Mouse (Mus musculus): Measurements from ENCODE around the gene Palm. TPM values are rescaled to one million over a fixed set of nuclear protein-coding genes. Genes with fewer than 3 reads are reported as not detected.

Palm gene
- total RNA-seq, 2 experiments from 2014 or later = 275 to 277 TPM

DNA sequence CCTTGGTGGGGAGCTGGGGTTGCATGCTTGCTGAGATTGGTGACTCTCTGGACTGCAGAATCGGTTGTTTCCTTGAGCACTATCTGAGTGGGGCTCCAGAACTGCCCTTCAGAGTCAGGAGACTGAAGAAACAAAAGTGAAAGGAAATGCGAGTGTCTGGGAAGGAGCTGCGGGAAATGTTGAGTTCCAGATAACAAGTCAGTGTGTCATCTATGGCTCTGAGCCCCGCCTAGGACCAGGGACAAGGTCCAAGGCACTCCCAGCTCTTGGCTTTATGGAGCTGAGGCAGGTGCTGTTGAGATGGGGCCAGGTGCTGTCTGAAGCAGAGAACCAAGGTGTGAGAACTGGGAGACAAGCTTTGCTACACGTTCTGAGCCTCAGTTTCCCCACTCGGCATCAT is 31.0 kb downstream of the Palm start:
- no peak overlapping the region for H3K27ac ChIP-seq
- DNase-seq (ENCODE audit: low spot score in 2 of 2) = no peak
- H3K4me3 ChIP-seq = no peak overlapping the region
- TF ChIP-seq CTCF (conservative IDR thresholded peaks at IDR 0.05) = no peak

- no peak overlapping the region for H3K27ac ChIP-seq
- no peak for DNase-seq (ENCODE audit: low spot score in 2 of 2)
- H3K4me3 ChIP-seq = no peak overlapping the region
- TF ChIP-seq CTCF (conservative IDR thresholded peaks at IDR 0.05) = no peak
These were observed 38.2 kb downstream of the Palm start for GRCm38 (mm10) chr10:79831583-79831982.

- no peak for DNase-seq (ENCODE audit: low spot score in 2 of 2)
- Histone ChIP-seq H3K27ac (no peak overlapping the region), H3K4me3 (no peak overlapping the region)
- TF ChIP-seq CTCF (conservative IDR thresholded peaks at IDR 0.05) = no peak
These were observed 38.8 kb downstream of the Palm start for GRCm38 (mm10) chr10:79832026-79832785.

DNA sequence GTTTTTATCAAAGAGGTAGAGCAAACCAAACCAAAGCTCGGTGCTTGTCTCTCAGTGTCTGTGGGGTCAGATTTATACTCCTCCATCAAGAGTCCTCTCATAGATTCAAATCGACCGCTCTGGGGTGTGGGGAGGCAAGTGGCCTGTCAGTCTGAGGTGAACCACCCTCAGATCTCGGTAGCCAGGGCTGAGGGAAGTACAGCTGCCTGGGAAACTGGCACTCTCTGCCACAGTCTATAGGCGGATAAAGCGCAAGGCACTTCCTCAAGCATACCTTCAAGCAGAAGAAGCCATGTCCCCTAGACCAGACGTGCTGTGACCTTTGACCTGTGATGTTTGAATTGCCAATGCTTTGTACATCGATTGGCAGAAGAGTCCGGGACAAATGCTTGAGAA is 39.4 kb downstream of the Palm start:
- Histone ChIP-seq H3K27ac (no peak overlapping the region), H3K4me3 (no peak overlapping the region)
- no peak for DNase-seq (ENCODE audit: low spot score in 2 of 2)
- TF ChIP-seq CTCF (conservative IDR thresholded peaks at IDR 0.05) = no peak

GRCm38 (mm10) chr10:79834769-79835398 is 41.5 kb downstream of the Palm start:
- H3K4me3 ChIP-seq = no peak overlapping the region
- peak; percentile 71 to 82 for DNase-seq (ENCODE audit: low spot score in 2 of 2)
- TF ChIP-seq CTCF (conservative IDR thresholded peaks at IDR 0.05) = peak; percentile 88

DNA sequence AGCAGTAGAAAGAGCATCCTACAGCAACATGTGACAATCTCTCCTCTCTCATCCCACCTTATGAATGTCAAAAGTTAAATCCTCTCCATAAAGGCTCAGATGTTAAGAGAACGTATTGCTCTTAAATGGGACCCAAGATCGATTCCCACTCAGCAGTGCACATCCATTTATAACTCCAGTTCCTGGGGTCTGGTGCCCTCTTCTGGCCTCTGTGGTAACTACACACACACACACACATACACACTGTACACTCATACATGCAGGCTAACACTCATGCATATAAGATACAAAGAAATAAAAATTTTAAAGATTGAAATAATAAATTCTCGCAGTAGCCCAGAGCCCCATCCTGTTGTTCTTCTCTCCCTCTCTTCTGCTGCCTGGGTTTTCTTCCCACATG is 43.5 kb downstream of the Palm start:
- TF ChIP-seq CTCF (conservative IDR thresholded peaks at IDR 0.05) = peak; percentile 60
- DNase-seq (ENCODE audit: low spot score in 2 of 2) = no peak

More at GRCm38 (mm10) chr10:79834769-79835398, 41.5 kb downstream of the Palm start:
- no peak overlapping the region for H3K27ac ChIP-seq

GRCm38 (mm10) chr10:79838151-79838550 is 44.8 kb downstream of the Palm start:
- Histone ChIP-seq H3K4me3 (no peak overlapping the region), H3K27ac (no peak overlapping the region)
- TF ChIP-seq CTCF (conservative IDR thresholded peaks at IDR 0.05) = no peak
- DNase-seq (ENCODE audit: low spot score in 2 of 2) = no peak

More for the DNA sequence above, 43.5 kb downstream of the Palm start:
- H3K4me3 ChIP-seq = no peak overlapping the region
- no peak overlapping the region for H3K27ac ChIP-seq

GRCm38 (mm10) chr10:79840091-79840490 is 46.7 kb downstream of the Palm start:
- no peak for TF ChIP-seq CTCF (conservative IDR thresholded peaks at IDR 0.05)
- no peak for DNase-seq (ENCODE audit: low spot score in 2 of 2)
- H3K27ac ChIP-seq = peak overlapping the region; percentile 90
- H3K4me3 ChIP-seq = peak overlapping the region; percentile 60; the same call in 1 of the 2 replicates

GRCm38 (mm10) chr10:79840644-79841551 is 47.5 kb downstream of the Palm start:
- peak; percentile 35 for TF ChIP-seq CTCF (conservative IDR thresholded peaks at IDR 0.05)
- Histone ChIP-seq H3K4me3 (peak overlapping the region; percentile 60), H3K27ac (peak overlapping the region; percentile 90)
- peak; percentile 48 to 78 for DNase-seq (ENCODE audit: low spot score in 2 of 2)

DNA sequence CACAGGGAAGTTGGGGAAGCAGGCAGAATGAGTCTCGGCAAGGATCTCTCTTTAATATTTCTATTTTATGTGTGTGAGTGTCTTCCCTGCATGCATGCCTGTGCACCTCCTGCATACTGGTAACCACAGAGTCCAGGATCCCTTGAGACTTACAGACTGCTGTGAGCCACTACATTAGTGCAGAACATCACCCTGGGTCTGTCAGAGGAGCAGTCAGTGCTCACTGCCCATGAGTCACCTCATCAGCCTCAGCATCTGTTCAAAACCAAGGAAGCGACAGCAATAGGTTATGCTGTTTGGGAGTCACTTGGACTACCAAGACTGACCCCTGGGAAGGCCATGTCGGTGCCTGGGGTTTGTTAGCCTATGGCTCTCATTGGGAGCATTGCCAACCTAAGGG is 49.0 kb downstream of the Palm start:
- TF ChIP-seq CTCF (conservative IDR thresholded peaks at IDR 0.05) = no peak
- no peak overlapping the region for H3K27ac ChIP-seq
- no peak for DNase-seq (ENCODE audit: low spot score in 2 of 2)
- no peak overlapping the region for H3K4me3 ChIP-seq

GRCm38 (mm10) chr10:79843476-79843875 is 50.1 kb downstream of the Palm start:
- TF ChIP-seq CTCF (conservative IDR thresholded peaks at IDR 0.05) = no peak
- Histone ChIP-seq H3K27ac (no peak overlapping the region), H3K4me3 (no peak overlapping the region)
- DNase-seq (ENCODE audit: low spot score in 2 of 2) = no peak

DNA sequence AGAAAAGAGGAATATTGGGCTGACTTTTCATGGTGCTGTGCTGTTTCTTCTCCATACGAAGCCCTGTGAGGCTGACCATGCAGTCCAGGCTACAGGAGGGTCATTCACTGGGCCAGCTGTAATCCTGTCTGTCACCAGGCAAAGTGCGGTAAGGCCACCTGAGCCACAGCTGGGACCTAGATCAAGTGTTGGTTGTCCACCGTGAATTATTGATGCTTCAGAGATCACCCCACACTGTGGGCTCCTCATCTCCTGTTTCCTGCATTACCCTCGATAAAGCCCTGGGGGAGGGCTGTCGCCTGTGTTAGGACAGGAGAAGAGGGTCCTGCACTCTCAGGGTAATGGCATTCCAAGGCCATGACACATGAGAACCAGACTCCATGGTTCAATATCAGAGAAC is 53.2 kb downstream of the Palm start:
- Histone ChIP-seq H3K4me3 (no peak overlapping the region), H3K27ac (no peak overlapping the region)
- no peak for TF ChIP-seq CTCF (conservative IDR thresholded peaks at IDR 0.05)
- DNase-seq (ENCODE audit: low spot score in 2 of 2) = no peak
